Mouse (Mus musculus) heart, embryonic 11.5 days (tissue): Measurements from ENCODE around the gene H13. TPM values are rescaled to one million over a fixed set of nuclear protein-coding genes. Genes with fewer than 3 reads are reported as not detected.

ENCODE experiments used
- ATAC-seq: fragments of 200-750 bp; cut with Nextera tagmentation; replicated peaks from 2 replicates; pipeline ENCODE4 v1.8.0; 2017; ENCODE audit warnings: moderate library complexity; ENCODE audit not compliant: insufficient number of reproducible peaks, low FRiP score, low TSS enrichment
- H3K27ac ChIP-seq: fragments of 300-500 bp; sonication (generic); 2 replicates; pipeline ENCODE4 v1.5.1; 2014; ENCODE audit warnings: mild to moderate bottlenecking, low read depth, low read length
- H3K27me3 ChIP-seq: fragments of 300-500 bp; sonication (generic); 2 replicates; pipeline ENCODE4 v1.6.1; 2014; ENCODE audit warnings: mild to moderate bottlenecking, low read length, mixed read lengths; ENCODE audit not compliant: control insufficient read depth, insufficient read depth
- H3K36me3 ChIP-seq: fragments of 300-500 bp; sonication (generic); 2 replicates; pipeline ENCODE4 v1.6.1; 2014; ENCODE audit warnings: mild to moderate bottlenecking, low read length, moderate library complexity, mixed read lengths; ENCODE audit not compliant: control insufficient read depth, insufficient read depth
- H3K4me1 ChIP-seq: fragments of 300-500 bp; sonication (generic); 2 replicates; pipeline ENCODE4 v1.6.1; 2014; ENCODE audit warnings: low read length; ENCODE audit not compliant: control insufficient read depth, insufficient read depth
- H3K4me2 ChIP-seq: fragments of 300-500 bp; sonication (generic); 2 replicates; pipeline ENCODE4 v1.6.1; 2014; ENCODE audit warnings: mild to moderate bottlenecking, moderate library complexity
- H3K4me3 ChIP-seq: fragments of 300-500 bp; sonication (generic); 2 replicates; pipeline ENCODE4 v1.5.1; 2014; ENCODE audit warnings: low read depth, low read length
- H3K9ac ChIP-seq: fragments of 300-500 bp; sonication (generic); 2 replicates; pipeline ENCODE4 v1.6.1; 2014; ENCODE audit warnings: mild to moderate bottlenecking, low read depth, low read length, moderate library complexity
- H3K9me3 ChIP-seq: fragments of 300-500 bp; sonication (generic); replicated peaks from 2 replicates; pipeline ENCODE4 v1.6.1; 2016; ENCODE audit warnings: low read length; ENCODE audit not compliant: control insufficient read depth
- WGBS: fragments of 180-500 bp; shearing (Covaris S2); extraction: QIAGEN DNeasy Blood & Tissue Kit; methylation state at CpG from one replicate; pipeline ENCODE4 v1.1.7; 2014; ENCODE audit not compliant: insufficient replicate concordance; 5-methylcytosine and 5-hydroxymethylcytosine counted together
- polyA plus RNA-seq: library from polyadenylated mRNA; unstranded; fragments of >200 nt; fragmentation: Nextera tagmentation; extraction: Ambion mirVana; gene quantifications from 2 replicates; pipeline ENCODE4 v1.2.1, GENCODE M21; 2014

H13 gene
- polyA plus RNA-seq, 1 experiment from 2014 or later, result 92.3 TPM

DNA sequence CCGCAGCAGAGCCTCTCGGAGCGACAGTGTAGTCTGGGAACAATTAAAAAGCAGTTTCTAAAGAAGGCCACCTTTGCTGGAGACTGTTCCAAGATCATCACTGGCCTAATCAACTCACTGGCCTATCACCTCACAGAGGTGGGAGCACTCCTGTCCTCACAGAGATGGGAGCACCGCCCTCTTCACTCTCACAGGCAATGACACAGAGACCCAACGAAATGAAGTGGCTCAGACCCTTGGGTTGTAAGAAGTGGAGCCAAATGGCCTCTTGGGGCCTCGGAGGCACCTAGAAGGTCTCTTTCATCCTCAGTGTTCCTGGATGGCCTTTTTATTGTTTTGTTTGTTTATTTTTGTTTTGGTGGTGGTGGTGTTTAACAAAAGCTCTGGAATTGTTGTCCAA is 57.0 kb downstream of the H13 start:
- ATAC-seq, result no peak
- H3K4me2 ChIP-seq, result no peak overlapping the region
- H3K36me3 ChIP-seq, result no peaks in the 10 kb centered on the region
- peaks cover 30% of the 10 kb centered on the region for H3K4me1 ChIP-seq
- H3K4me3 ChIP-seq, result no peak overlapping the region
- no peak overlapping the region for H3K27ac ChIP-seq
- no peaks in the 10 kb centered on the region for H3K27me3 ChIP-seq
- H3K9me3 ChIP-seq, result no peaks in the 10 kb centered on the region
- H3K9ac ChIP-seq, result no peak overlapping the region
- WGBS, result 80% methylated on average over 6 of the region's 6 CpGs

DNA sequence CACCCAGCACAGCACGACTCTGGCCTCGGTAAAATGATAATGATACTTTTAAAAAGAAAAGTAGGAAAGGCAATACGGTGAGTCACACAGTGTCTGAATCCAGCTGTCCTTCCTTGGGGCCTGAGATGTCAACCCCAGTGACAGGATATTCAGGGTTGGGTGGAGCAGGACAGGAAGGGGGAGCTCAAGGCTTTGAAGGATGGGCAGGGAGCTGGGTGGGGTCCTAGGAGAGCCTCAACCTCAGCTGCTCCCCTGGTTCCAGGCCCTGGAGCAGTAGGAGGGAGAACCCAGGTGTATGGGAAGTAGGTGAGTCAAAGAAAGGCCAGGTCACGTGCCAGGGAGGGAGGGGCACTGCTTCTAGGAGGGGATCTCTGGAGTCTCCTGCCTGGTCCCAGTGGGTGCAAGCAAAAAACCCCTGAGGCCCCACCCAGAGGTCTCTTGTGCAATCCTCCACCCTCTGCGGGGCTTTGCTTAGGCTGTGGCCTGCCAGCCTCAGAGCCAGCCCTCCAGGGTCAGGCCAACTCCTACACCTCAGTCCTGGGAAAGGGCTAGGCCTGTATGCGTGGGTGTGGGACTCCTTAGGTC is 57.6 kb downstream of the H13 start:
- 56% methylated on average over 6 of the region's 6 CpGs for WGBS
- no peak overlapping the region for H3K4me2 ChIP-seq
- H3K9me3 ChIP-seq, result no peaks in the 10 kb centered on the region
- no peak overlapping the region for H3K4me3 ChIP-seq
- H3K9ac ChIP-seq, result 0 out of 2 replicates have a peak overlapping the region, but pooled peaks have one; percentile 28
- ATAC-seq, result no peak
- H3K36me3 ChIP-seq, result no peaks in the 10 kb centered on the region
- H3K4me1 ChIP-seq, result peaks cover 30% of the 10 kb centered on the region
- H3K27ac ChIP-seq, result peak overlapping the region; percentile 87
- H3K27me3 ChIP-seq, result no peaks in the 10 kb centered on the region

DNA sequence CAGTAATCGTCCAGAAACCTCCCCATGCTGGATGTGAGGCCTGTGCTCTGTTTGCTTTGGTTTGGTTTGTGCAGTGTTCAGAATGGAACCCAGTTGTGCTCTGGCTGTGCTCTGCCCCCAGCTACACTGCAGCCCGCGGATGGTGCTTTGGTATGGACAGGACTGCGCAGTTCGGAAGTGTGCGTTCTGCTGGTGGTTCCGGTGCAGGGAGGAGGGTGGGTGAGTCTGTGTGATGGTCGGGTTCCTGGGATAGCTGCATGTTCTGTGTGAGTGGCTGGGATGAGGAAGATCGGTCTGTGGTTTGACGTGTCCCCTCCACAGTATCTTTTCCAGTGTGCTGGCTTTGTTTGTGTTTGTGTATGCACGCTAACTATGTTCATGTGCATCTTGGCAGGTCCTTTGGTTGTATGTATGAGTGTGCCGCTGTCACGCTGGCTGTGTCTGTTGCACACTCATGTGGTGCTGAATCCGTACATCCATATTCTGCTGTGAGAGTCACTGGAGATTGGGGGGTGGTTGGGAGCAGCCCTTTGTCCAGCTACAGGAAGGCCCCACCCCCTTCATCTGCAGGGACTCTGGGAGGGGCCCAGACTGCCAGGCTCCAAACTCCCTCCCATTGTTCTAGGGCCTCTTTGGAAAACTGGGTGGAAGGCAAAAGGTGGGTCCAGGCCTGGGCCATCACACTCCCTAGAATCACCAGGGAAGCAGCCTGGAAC is 58.7 kb downstream of the H13 start:
- no peaks in the 10 kb centered on the region for H3K27me3 ChIP-seq
- peaks cover 30% of the 10 kb centered on the region for H3K4me1 ChIP-seq
- peak overlapping the region; percentile 87 for H3K27ac ChIP-seq
- H3K9me3 ChIP-seq, result no peaks in the 10 kb centered on the region
- 76% methylated on average over 14 of the region's 14 CpGs for WGBS
- H3K4me3 ChIP-seq, result no peak overlapping the region
- H3K36me3 ChIP-seq, result no peaks in the 10 kb centered on the region
- no peak overlapping the region for H3K4me2 ChIP-seq
- ATAC-seq, result no peak
- peak overlapping the region; percentile 39; the same call in 1 of the 2 replicates for H3K9ac ChIP-seq

DNA sequence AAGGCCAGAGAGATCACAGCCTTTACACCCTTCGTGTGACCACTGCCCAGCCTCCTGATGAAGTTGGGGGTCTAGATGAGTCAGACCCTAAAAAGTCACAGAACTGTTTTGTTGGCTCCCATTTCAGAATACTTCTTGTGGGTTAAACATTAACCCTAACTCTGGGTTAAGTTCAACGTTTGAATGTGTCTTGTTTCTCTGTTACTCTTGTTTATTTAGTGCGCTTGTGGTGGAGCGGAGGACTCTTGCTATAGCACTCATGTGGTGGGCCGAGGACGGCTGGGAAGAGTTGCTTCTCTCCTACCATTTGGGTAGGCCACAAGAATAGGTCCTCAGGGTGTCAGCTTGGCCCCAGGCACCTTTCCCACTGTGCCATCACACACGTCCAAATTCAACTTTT is 59.3 kb downstream of the H13 start:
- Histone ChIP-seq H3K36me3 (no peaks in the 10 kb centered on the region), H3K9ac (no peak overlapping the region; the same call in 1 of the 2 replicates), H3K9me3 (no peaks in the 10 kb centered on the region), H3K4me2 (no peak overlapping the region; the same call in 1 of the 2 replicates), H3K4me1 (peaks cover 28% of the 10 kb centered on the region), H3K27me3 (no peaks in the 10 kb centered on the region), H3K4me3 (no peak overlapping the region), H3K27ac (peak overlapping the region; percentile 87)
- no peak for ATAC-seq
- 74% methylated on average over 7 of the region's 7 CpGs for WGBS

DNA sequence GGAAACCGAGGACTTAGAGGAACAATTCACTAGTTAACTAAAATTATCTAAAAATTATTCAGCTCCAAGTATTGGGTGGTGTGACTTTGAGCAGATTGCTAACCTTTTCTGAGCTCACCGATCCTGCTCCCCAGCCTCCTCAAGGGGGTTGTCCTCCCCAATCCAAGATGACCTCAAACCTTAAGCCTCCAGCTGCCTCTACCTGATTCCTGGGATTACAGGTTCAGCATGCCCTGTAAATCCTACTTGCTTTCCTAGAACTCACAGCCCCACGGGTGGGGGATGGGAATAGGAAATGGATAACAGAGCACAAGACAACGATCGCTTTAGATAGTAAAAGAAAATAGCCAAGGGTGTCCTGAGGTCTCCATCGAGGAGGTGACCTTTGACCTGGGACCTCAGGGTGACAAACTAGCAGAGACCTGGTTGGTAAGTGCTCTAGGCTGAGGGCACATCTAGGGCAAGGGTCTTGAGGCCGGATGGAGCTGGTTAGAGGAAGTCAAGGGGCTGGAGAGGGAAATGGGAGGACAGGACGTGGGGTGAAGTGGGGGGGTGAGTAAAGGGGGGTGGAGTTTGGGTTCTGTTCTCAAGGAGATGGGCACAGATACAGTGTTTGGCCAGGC is 59.9 kb downstream of the H13 start:
- H3K4me1 ChIP-seq, result peaks cover 25% of the 10 kb centered on the region
- H3K9ac ChIP-seq, result no peak overlapping the region; the same call in 1 of the 2 replicates
- WGBS, result 36% methylated on average over 8 of the region's 8 CpGs
- H3K27ac ChIP-seq, result peak overlapping the region; percentile 87
- no peaks in the 10 kb centered on the region for H3K9me3 ChIP-seq
- ATAC-seq, result peak; percentile 46; the same call in 1 of the 2 replicates
- H3K4me2 ChIP-seq, result peak overlapping the region; percentile 16; the same call in 1 of the 2 replicates
- H3K27me3 ChIP-seq, result no peaks in the 10 kb centered on the region
- no peaks in the 10 kb centered on the region for H3K36me3 ChIP-seq
- H3K4me3 ChIP-seq, result no peak overlapping the region

DNA sequence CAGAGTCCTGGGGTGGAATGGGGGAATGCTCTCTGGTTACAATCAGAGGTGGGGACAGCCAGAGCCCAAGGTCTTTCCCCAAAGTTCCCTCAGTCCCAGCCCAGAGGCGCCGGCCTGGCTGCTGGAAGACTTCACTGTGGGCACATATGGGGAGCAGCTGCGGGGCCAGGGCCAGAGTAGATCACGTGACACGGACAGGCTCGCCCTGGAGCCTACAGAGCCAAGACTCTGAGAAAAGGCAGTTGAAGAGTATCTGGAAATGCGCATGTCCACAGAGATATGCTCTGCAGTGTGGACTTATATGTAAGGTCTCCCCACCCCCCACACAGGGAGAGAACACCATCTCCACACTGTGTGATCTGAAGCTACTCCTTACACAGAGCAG is 60.4 kb downstream of the H13 start:
- WGBS, result 19% methylated on average over 7 of the region's 7 CpGs
- Histone ChIP-seq H3K9ac (no peak overlapping the region; the same call in 1 of the 2 replicates), H3K27me3 (no peaks in the 10 kb centered on the region), H3K4me3 (no peak overlapping the region), H3K4me2 (peak overlapping the region; percentile 16; the same call in 1 of the 2 replicates), H3K27ac (peak overlapping the region; percentile 87), H3K36me3 (no peaks in the 10 kb centered on the region), H3K9me3 (no peaks in the 10 kb centered on the region), H3K4me1 (peaks cover 30% of the 10 kb centered on the region)
- ATAC-seq, result peak; percentile 78

DNA sequence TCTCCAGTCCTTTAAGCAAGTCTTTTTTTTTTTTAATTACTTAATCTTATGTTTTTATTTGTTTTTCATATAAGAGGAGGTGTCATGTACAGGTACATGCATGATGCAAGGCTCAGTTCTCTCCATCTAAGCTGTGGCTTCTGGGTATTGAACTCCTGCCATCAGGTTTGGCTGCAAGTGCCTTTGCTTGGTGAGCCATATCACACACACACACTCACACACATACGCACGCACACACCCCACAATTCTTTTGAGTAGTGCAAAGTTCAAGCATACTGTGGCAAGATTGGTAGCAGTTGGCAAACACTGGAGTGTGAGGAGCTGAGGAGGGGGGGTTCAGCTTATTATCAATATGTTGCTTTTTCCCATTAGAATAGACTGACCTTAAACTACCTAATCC is 63.9 kb downstream of the H13 start:
- no peak overlapping the region for H3K9ac ChIP-seq
- H3K27me3 ChIP-seq, result no peaks in the 10 kb centered on the region
- no peaks in the 10 kb centered on the region for H3K36me3 ChIP-seq
- no peaks in the 10 kb centered on the region for H3K9me3 ChIP-seq
- H3K27ac ChIP-seq, result no peak overlapping the region
- H3K4me1 ChIP-seq, result peaks cover 38% of the 10 kb centered on the region
- no peak overlapping the region for H3K4me3 ChIP-seq
- ATAC-seq, result no peak
- H3K4me2 ChIP-seq, result no peak overlapping the region
- 86% methylated on average over 2 of the region's 2 CpGs for WGBS

DNA sequence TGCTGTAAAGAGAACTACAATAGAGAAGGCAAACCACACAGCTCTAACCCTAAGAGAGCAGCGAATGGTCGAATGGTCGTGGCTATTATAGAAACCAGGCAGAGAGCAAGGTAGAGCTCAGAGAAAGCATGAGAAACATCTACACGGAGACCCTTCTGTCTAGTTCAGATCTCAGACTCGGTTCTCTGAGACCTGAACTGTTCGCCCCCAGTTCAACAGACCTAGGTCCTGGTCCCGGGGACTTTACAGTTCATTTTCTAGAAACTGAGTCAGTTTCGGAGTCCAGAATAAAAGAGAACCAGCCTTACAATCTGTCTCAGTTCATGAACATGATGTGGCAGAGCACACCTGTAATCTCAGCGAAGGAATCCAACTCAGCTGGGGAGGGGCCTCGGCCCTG is 65.2 kb downstream of the H13 start:
- peaks cover 40% of the 10 kb centered on the region for H3K4me1 ChIP-seq

More for the DNA sequence above, 65.2 kb downstream of the H13 start:
- peak overlapping the region; percentile 80 for H3K4me2 ChIP-seq
- no peaks in the 10 kb centered on the region for H3K9me3 ChIP-seq
- no peaks in the 10 kb centered on the region for H3K27me3 ChIP-seq
- 14% methylated on average over 10 of the region's 10 CpGs for WGBS
- H3K36me3 ChIP-seq, result no peaks in the 10 kb centered on the region
- ATAC-seq, result no peak
- peak overlapping the region; percentile 61; the same call in 1 of the 2 replicates for H3K9ac ChIP-seq
- peak overlapping the region; percentile 96 for H3K27ac ChIP-seq
- peak overlapping the region; percentile 89 for H3K4me3 ChIP-seq
